Mouse (Mus musculus) ES-E14 (cell line): ENCODE results near the gene St7. TPM values are rescaled to one million over a fixed set of nuclear protein-coding genes. Genes with fewer than 3 reads are reported as not detected.

Source experiments
- DNase-seq: peaks from one replicate; pipeline ENCODE4 v3.0.0-alpha.2; 2013; ENCODE audit warnings: low read depth, low spot score
- H3K27ac ChIP-seq: 2 replicates; pipeline ENCODE4 v1.5.1; 2012; ENCODE audit warnings: low read depth, mild to moderate bottlenecking, low read length, moderate library complexity, mixed read lengths; ENCODE audit not compliant: poor library complexity, insufficient read depth, severe bottlenecking
- H3K36me3 ChIP-seq: 2 replicates; pipeline ENCODE4 v1.6.1; 2012; ENCODE audit warnings: mild to moderate bottlenecking, low read length, moderate library complexity, mixed read lengths; ENCODE audit not compliant: control insufficient read depth, poor library complexity, insufficient read depth, severe bottlenecking
- H3K4me1 ChIP-seq, 2 experiments: fragments of 150-350 bp in 1 of 2; sonication (generic) in 1 of 2; 2 replicates each; pipeline ENCODE4 v1.6.1; 2012; ENCODE audit warnings: low read length in 2 of 2, mild to moderate bottlenecking in 1 of 2, mixed read lengths in 1 of 2; ENCODE audit not compliant: control insufficient read depth in 2 of 2, insufficient read depth in 2 of 2, poor library complexity in 1 of 2
- H3K4me3 ChIP-seq, 2 experiments: fragments of 150-350 bp in 1 of 2; sonication (generic) in 1 of 2; 2 replicates each; pipeline ENCODE4 v1.5.1; 2012; ENCODE audit warnings: low read length in 2 of 2, low read depth in 1 of 2, mild to moderate bottlenecking in 1 of 2, mixed read lengths in 1 of 2; ENCODE audit not compliant: insufficient read depth in 1 of 2, poor library complexity in 1 of 2, severe bottlenecking in 1 of 2
- H3K9ac ChIP-seq: 2 replicates; pipeline ENCODE4 v1.6.1; 2012; ENCODE audit warnings: low read depth, mild to moderate bottlenecking, low read length, mixed read lengths; ENCODE audit not compliant: poor library complexity, insufficient read depth, severe bottlenecking
- H3K9me3 ChIP-seq: fragments of 150-350 bp; sonication (generic); 2 replicates; pipeline ENCODE4 v1.6.1; 2012; ENCODE audit warnings: low read depth, mild to moderate bottlenecking, low read length; ENCODE audit not compliant: control insufficient read depth, insufficient read depth
- CHD2 ChIP-seq: IDR thresholded peaks from 2 replicates; pipeline ENCODE4 v1.6.1; 2014; ENCODE audit warnings: mild to moderate bottlenecking, low read depth, low read length, inconsistent platforms
- HCFC1 ChIP-seq: IDR thresholded peaks from 2 replicates; pipeline ENCODE4 v1.6.1; 2012; ENCODE audit warnings: low read length, inconsistent platforms, borderline replicate concordance; ENCODE audit not compliant: insufficient read depth
- MAFK ChIP-seq: IDR thresholded peaks from 2 replicates; pipeline ENCODE4 v1.6.1; 2014; ENCODE audit warnings: mild to moderate bottlenecking, low read depth, low read length, inconsistent platforms; ENCODE audit not compliant: insufficient read depth
- ZC3H11A ChIP-seq: IDR thresholded peaks from 2 replicates; pipeline ENCODE4 v1.6.1; 2012; ENCODE audit warnings: low read depth, mild to moderate bottlenecking, inconsistent platforms, low read length, borderline replicate concordance
- ZNF384 ChIP-seq: IDR thresholded peaks from 2 replicates; pipeline ENCODE4 v1.6.1; 2012; ENCODE audit warnings: low read depth, low read length, inconsistent platforms
- in situ Hi-C, 2 experiments: fragments of 600-800 bp; cut with MboI; formaldehyde crosslinking; loops; one replicate each; pipeline ENCODE4 v1.15.1; 2025; ENCODE audit warnings: low sequenced_read_pairs in 2 of 2, inconsistent platforms in 1 of 2; ENCODE audit not compliant: unreplicated experiment in 2 of 2
- total RNA-seq: library from RNA; depleted of rRNA; stranded (reverse); fragments of 300-350 nt; gene quantifications from 2 replicates; pipeline ENCODE4 v1.2.3, GENCODE M21; 2012

The St7 gene
- total RNA-seq, 1 experiment = 4.2 TPM

DNA sequence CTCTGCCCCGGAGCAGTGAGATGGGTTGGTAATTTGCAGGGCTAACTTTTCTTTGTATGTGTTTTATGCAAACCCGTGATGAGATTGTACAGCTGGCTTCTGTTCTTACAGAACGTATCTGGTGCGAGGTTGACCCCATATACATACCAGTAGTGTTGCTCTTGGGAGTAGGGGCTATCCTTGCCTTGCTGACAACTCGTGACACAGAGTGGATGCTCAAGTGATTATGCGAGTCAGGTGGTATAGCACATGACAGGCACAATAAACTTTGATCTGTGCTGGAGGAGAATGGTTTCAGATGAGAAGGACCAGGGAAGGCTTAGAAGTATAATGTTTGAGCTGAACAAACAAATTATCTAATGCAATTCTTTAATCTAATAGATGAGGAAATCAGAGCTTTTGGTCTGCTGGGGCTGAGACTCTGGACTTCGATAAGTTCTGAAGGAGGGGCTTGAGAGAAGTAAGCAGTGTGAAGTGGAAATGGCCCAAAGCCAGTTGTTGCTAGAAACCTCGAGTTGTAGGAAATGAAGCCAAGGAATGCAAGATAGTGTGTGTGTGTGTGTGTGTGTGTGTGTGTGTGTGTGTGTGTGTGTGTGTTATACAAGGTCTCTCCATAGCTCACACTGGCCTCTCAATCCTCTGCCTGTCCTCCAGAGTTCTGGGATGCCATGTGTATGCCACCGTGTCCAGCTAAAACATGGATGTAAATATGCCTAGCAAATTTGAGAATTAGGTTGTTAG is 251.3 kb downstream of the St7 start:
- in situ Hi-C loops = no loop called here
- no peak overlapping the region for H3K27ac ChIP-seq

GRCm38 (mm10) chr6:17946456-17946855 is 253.7 kb downstream of the St7 start:
- Histone ChIP-seq H3K4me1 (no peaks in the 10 kb centered on the region), H3K27ac (no peak overlapping the region), H3K4me3 (no peak overlapping the region), H3K36me3 (no peaks in the 10 kb centered on the region), H3K9me3 (no peaks in the 10 kb centered on the region), H3K9ac (no peak overlapping the region)
- TF ChIP-seq ZNF384 (no peak), CHD2 (no peak), ZC3H11A (no peak), HCFC1 (no peak), MAFK (no peak)
- in situ Hi-C loops = no loop called here
- no peak for DNase-seq

More for the DNA sequence above, 251.3 kb downstream of the St7 start:
- no peaks in the 10 kb centered on the region for H3K4me1 ChIP-seq
- H3K4me3 ChIP-seq = no peak overlapping the region
- TF ChIP-seq CHD2 (no peak), HCFC1 (no peak), ZNF384 (no peak), MAFK (no peak), ZC3H11A (no peak)
- no peak for DNase-seq
- no peaks in the 10 kb centered on the region for H3K9me3 ChIP-seq
- H3K36me3 ChIP-seq = no peaks in the 10 kb centered on the region
- no peak overlapping the region for H3K9ac ChIP-seq

- no peaks in the 10 kb centered on the region for H3K36me3 ChIP-seq
- no peak for DNase-seq
- H3K4me3 ChIP-seq = no peak overlapping the region
- no peaks in the 10 kb centered on the region for H3K4me1 ChIP-seq
- no peak overlapping the region for H3K9ac ChIP-seq
- in situ Hi-C loops = no loop called here
- no peaks in the 10 kb centered on the region for H3K9me3 ChIP-seq
- TF ChIP-seq CHD2 (no peak), HCFC1 (no peak), ZC3H11A (no peak), ZNF384 (no peak), MAFK (no peak)
- no peak overlapping the region for H3K27ac ChIP-seq
Measured at GRCm38 (mm10) chr6:17947130-17947831, 254.5 kb downstream of the St7 start.

- Histone ChIP-seq H3K36me3 (no peaks in the 10 kb centered on the region), H3K9ac (no peak overlapping the region), H3K4me1 (no peaks in the 10 kb centered on the region), H3K9me3 (no peaks in the 10 kb centered on the region), H3K27ac (no peak overlapping the region), H3K4me3 (no peak overlapping the region)
- no peak for DNase-seq
- TF ChIP-seq ZC3H11A (no peak), ZNF384 (no peak), CHD2 (no peak), HCFC1 (no peak), MAFK (no peak)
- in situ Hi-C loops = no loop called here
Measured at GRCm38 (mm10) chr6:17949103-17949502, 256.4 kb downstream of the St7 start.

DNA sequence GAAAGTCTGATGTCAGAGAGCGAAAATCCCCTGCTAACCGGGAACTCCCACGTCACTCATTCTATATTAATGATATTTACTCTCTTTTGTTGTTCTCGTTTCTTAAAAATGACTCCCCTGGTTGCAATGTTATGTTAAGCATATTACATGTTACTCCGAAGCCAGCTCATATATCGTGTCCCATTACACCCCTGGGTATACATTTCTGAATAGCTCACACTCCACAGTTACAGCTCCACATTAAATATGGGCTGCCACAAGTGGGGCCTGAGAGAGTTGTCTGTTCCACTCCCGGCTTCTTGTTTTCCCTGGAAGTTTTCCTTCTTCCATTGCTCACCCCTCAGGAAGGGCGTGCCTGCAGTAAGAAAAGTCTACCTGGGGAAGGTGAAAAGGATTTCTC is 259.0 kb downstream of the St7 start:
- Histone ChIP-seq H3K9ac (no peak overlapping the region), H3K27ac (no peak overlapping the region), H3K4me1 (no peaks in the 10 kb centered on the region), H3K4me3 (no peak overlapping the region), H3K9me3 (no peaks in the 10 kb centered on the region), H3K36me3 (no peaks in the 10 kb centered on the region)
- DNase-seq = no peak
- TF ChIP-seq ZNF384 = no peak
- TF ChIP-seq ZC3H11A = no peak
- in situ Hi-C loops = no loop called here
